Mouse (Mus musculus) limb, embryonic 10.5 days (tissue): ENCODE results near the gene Ltf. TPM values are rescaled to one million over a fixed set of nuclear protein-coding genes. Genes with fewer than 3 reads are reported as not detected.
A peak's percentile ranks its signal among the peaks of the same experiment; 100 is the strongest.

Experiments
- DNase-seq: peaks from one replicate; pipeline ENCODE4 v3.0.0-alpha.2; 2017; ENCODE audit warnings: low spot score
- H3K27ac ChIP-seq: fragments of 300-500 bp; sonication (generic); 2 replicates; pipeline ENCODE4 v1.5.1; 2016; ENCODE audit warnings: mild to moderate bottlenecking
- H3K27me3 ChIP-seq: fragments of 300-500 bp; sonication (generic); 2 replicates; pipeline ENCODE4 v1.6.1; 2016; ENCODE audit warnings: low read depth, mild to moderate bottlenecking; ENCODE audit not compliant: poor library complexity, severe bottlenecking
- H3K36me3 ChIP-seq: fragments of 300-500 bp; sonication (generic); 2 replicates; pipeline ENCODE4 v1.6.1; 2016; ENCODE audit warnings: mild to moderate bottlenecking, moderate library complexity
- H3K4me1 ChIP-seq: fragments of 300-500 bp; sonication (generic); 2 replicates; pipeline ENCODE4 v1.6.1; 2016
- H3K4me3 ChIP-seq: fragments of 300-500 bp; sonication (generic); 2 replicates; pipeline ENCODE4 v1.5.1; 2016; ENCODE audit warnings: mild to moderate bottlenecking, moderate library complexity
- H3K9me3 ChIP-seq: fragments of 300-500 bp; sonication (generic); replicated peaks from 2 replicates; pipeline ENCODE4 v1.6.1; 2016; ENCODE audit warnings: mild to moderate bottlenecking
- WGBS: fragments of 180-500 bp; shearing (Covaris S2); methylation state at CpG from one replicate; pipeline ENCODE4 v1.1.7; 2016; 5-methylcytosine and 5-hydroxymethylcytosine counted together
- polyA plus RNA-seq: library from polyadenylated mRNA; unstranded; fragments of >200 nt; fragmentation: Nextera tagmentation; extraction: Ambion mirVana; gene quantifications from 2 replicates; pipeline ENCODE4 v1.2.1, GENCODE M21; 2016

Ltf gene
- polyA plus RNA-seq, 1 experiment from 2014 or later: not detected

DNA sequence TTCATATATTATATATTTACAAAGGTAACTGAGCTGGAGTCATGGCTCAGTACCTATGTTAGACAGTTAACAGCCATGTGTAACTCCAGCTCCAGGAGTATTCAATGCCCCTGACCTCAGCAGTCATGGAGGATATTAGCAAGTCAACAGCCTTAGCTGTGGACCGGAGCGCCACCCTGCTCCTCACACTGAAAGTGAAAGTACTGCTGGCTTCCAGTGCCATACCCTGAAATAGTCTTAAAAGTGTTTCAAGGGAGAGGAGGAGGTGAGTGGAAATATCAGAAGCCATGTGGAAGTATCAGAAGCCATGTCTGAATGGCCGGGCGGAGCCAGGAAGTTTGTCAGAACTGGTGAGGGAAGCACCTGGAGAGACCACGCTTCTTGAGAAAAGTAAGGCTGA, 28.2 kb downstream of the Ltf start:
- Histone ChIP-seq H3K4me1 (no peaks in the 10 kb centered on the region), H3K27me3 (no peaks in the 10 kb centered on the region), H3K4me3 (no peak overlapping the region), H3K9me3 (no peaks in the 10 kb centered on the region), H3K36me3 (no peaks in the 10 kb centered on the region), H3K27ac (no peak overlapping the region)
- no peak for DNase-seq
- 91% methylated on average over 5 of the region's 5 CpGs for WGBS

DNA sequence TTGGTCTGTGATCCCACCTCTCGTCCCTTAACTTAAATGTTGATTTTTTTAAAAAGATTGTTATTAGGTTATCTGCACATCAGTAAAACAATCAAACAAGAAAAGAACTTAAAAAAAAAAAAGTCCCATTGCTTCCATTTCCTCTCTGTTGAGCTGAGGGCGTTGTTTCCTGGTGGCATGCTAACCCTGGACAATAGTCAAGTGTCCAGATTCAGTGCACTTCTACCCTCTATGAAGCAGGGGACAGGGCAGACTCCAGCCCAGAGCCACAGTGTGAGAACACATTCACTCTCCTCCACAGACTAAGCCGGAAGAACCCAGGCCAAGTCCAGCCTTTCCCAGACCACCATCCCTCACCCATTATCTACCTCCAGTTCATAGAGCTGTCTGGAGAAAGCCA, 29.4 kb downstream of the Ltf start:
- WGBS: 82% methylated on average over 3 of the region's 3 CpGs
- no peak for DNase-seq
- Histone ChIP-seq H3K27ac (no peak overlapping the region), H3K27me3 (no peaks in the 10 kb centered on the region), H3K4me1 (no peaks in the 10 kb centered on the region), H3K4me3 (no peak overlapping the region), H3K9me3 (no peaks in the 10 kb centered on the region), H3K36me3 (no peaks in the 10 kb centered on the region)

DNA sequence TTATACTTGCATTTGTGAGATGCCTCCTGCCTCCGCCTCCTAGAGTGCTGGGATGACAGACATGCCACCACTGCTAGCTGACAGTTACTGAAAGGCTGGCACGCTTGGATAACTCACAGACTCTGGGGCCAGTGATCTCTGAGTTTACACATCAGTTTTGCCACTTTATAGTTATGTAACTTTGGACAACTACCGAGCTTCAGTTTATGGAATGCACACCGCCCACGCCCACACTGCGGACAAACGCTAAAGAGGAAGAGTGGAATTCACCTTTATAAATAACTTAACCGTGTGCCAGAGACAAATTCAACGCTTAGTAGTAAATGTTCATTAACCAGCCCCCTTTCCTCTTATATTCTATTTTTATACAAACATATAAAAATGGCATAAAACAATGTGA, 35.9 kb downstream of the Ltf start:
- Histone ChIP-seq H3K4me1 (peaks cover 25% of the 10 kb centered on the region), H3K27ac (no peak overlapping the region), H3K27me3 (no peaks in the 10 kb centered on the region), H3K36me3 (no peaks in the 10 kb centered on the region), H3K9me3 (no peaks in the 10 kb centered on the region), H3K4me3 (no peak overlapping the region)
- no peak for DNase-seq
- WGBS: 96% methylated on average over 9 of the region's 9 CpGs

DNA sequence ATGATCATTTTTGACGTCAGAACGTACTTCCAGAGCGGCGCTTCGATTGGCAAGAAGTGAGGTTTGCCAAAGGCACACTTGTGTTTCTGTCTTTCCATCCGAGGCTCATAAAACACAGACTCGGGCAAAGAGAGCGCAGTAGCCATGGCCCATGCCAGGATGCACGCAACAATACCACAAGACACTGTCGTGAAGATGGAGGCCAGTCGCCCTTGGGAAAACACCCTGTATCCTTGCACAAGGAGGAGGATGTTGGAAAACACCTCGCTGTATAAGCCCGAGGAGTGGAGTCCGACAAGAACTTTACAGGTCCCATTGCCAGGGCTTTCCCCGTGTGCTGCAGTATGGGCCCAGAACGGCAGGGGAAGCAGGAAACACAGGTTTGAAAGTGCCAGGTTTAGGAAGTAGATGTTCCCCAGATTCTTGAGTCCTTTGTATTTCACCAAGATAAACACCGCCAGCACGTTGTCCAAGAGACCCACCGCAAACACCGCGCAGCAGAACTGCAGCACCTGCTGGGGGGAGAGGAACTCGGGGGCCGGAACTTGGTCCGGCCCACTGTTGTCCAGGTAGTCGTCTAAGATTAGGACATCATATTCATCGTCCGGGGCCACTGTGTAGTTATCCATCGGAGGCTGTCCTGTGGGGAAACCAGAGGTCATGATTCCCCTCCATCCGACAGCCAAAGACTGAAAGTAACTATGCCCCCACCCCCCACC, 36.9 kb downstream of the Ltf start:
- 85% methylated on average over 29 of the region's 29 CpGs for WGBS
- Histone ChIP-seq H3K4me3 (peak overlapping the region; percentile 32), H3K4me1 (peaks cover 25% of the 10 kb centered on the region), H3K27ac (peak overlapping the region; percentile 21; the same call in 1 of the 2 replicates), H3K27me3 (no peaks in the 10 kb centered on the region), H3K9me3 (no peaks in the 10 kb centered on the region), H3K36me3 (no peaks in the 10 kb centered on the region)
- DNase-seq: no peak

DNA sequence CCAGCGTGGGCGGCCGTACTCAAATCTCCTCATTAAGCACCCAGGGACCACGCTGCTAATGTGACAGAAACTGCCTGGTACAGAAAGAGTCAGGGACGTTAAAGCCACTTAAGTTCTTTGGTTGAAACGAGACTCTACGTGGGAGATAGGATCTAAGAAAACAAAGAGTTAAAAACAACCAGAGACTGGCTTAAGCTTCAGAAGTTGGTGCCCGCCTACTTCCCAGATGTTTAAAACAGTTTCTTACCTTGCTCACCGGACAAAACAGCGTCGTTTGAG, 37.4 kb downstream of the Ltf start:
- no peaks in the 10 kb centered on the region for H3K36me3 ChIP-seq
- H3K4me3 ChIP-seq: peak overlapping the region; percentile 32
- H3K4me1 ChIP-seq: peaks cover 25% of the 10 kb centered on the region
- H3K27ac ChIP-seq: peak overlapping the region; percentile 56; the same call in 1 of the 2 replicates
- H3K9me3 ChIP-seq: no peaks in the 10 kb centered on the region
- no peaks in the 10 kb centered on the region for H3K27me3 ChIP-seq
- no peak for DNase-seq
- WGBS: 21% methylated on average over 11 of the region's 11 CpGs

DNA sequence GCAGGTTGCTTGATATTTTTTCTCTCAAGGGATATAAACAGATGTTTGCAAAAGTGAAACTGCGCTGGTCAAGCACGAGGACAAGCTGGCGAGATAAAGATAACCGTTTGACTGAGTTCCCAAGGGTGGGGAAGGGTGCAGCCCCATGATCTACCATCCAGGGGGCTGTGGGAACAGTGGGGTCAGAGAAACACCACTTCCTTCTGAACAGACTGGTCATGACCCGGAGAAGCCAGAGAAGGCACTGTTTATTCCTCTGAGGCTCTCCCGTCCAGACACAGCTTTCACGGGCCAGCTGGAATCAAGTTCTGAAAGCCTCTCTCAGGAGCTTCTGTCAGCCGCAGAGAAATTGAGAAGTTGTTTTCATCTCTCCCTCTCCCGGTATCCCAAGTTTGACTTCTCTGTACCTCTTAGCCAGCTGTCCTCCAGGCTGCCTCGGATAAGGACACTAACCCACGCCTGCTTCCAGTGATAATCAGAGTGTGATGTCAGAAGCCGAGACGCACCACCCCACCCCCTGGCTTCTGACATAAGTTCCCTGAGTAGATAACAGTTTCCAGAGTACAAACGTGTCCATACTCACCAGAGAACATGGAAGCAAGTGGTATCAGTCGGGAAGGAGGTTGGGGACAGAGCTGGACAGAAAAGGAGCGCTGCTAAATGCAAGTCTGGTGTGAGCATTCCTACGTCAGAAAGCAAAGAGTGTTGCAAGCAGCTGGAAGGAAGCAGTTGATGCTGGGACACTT, 37.9 kb downstream of the Ltf start, which contains the start of gene Ccrl2:
TSS of gene Ccrl2 (minus strand) at position 722 of the 746 bp plus-strand sequence.
- Histone ChIP-seq H3K4me1 (peaks cover 25% of the 10 kb centered on the region), H3K9me3 (no peaks in the 10 kb centered on the region), H3K4me3 (peak within 1 kb of the TSS; percentile 32), H3K27me3 (no peaks in the 10 kb centered on the region), H3K36me3 (no peaks in the 10 kb centered on the region), H3K27ac (peak within 1 kb of the TSS; percentile 56; the same call in 1 of the 2 replicates)
- 37% methylated on average over 17 of the region's 17 CpGs for WGBS
- peak; percentile 40 for DNase-seq

DNA sequence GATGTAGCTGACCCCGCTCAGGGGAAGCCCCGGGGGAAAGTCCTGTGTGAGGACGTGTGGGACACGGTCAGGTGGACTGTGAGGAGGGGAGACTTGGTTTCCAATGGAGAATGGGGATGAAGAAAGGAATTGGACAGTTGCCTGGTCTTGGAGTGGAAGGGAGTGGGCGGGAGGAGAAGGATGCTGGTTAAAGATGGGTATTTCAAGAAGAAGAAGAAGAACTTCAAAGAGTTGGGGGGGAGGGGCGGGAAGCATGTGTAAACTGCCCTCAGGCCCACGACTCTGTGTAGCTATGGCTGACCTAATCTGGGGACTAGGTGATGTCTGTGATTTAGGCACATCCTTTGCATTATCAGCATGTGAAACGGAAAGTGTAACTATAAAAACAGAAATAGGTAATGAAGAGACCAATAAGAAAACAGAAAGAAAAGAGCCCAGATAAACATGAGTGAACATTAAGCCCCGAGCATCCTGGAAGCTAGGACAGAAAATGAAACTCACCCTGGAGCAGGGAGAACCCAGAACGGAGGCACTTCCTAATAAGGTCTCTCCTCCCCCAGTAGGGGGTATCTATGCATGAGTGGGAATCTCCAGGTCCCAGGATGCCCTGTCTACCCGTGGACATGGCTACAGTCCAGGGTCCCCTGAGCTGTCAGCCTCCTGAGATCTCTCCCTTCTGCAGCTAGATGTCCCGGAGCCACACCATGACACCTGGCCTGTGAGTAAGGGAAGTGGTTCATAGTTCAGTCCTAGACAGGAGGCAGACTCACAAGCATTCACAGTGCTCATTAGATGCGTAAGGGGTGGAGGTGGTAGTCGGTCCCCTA, 38.7 kb downstream of the Ltf start:
- H3K36me3 ChIP-seq: no peaks in the 10 kb centered on the region
- no peak overlapping the region; the same call in 1 of the 2 replicates for H3K4me3 ChIP-seq
- no peaks in the 10 kb centered on the region for H3K9me3 ChIP-seq
- H3K27ac ChIP-seq: no peak overlapping the region
- no peak for DNase-seq
- H3K4me1 ChIP-seq: peaks cover 25% of the 10 kb centered on the region
- WGBS: 66% methylated on average over 14 of the region's 14 CpGs
- no peaks in the 10 kb centered on the region for H3K27me3 ChIP-seq

DNA sequence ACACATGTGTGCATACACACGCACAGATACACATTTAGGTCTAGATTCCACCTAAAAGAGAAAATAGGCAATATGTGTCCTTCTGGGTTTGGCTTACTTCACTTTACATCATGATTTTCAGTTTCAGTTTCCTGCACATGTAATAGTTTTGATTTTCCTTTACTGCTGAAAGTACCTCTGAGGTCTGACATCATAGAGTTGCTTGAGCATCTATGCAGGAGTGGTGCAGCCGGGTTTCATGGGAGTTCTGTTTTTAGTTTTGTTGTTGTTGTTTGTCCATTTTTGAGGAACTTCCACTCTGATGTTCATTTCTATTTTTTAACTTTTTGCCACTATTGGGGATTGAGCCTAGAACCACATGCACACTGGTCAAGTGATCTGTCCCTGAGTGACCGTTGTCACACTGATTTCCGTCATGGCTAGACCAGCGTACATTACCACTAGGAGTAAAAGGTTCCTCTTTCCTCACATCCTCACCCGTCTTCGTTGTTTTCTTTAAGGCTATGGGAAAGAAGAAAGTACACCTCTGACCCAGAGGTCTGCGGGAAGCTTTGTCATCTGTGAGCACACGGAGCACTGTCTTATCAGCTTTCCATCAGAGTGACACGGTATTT, 40.0 kb downstream of the Ltf start:
- 71% methylated on average over 10 of the region's 10 CpGs for WGBS
- peaks cover 27% of the 10 kb centered on the region for H3K4me1 ChIP-seq
- no peaks in the 10 kb centered on the region for H3K27me3 ChIP-seq
- H3K4me3 ChIP-seq: no peak overlapping the region
- DNase-seq: no peak
- no peaks in the 10 kb centered on the region for H3K36me3 ChIP-seq
- no peaks in the 10 kb centered on the region for H3K9me3 ChIP-seq
- H3K27ac ChIP-seq: no peak overlapping the region

DNA sequence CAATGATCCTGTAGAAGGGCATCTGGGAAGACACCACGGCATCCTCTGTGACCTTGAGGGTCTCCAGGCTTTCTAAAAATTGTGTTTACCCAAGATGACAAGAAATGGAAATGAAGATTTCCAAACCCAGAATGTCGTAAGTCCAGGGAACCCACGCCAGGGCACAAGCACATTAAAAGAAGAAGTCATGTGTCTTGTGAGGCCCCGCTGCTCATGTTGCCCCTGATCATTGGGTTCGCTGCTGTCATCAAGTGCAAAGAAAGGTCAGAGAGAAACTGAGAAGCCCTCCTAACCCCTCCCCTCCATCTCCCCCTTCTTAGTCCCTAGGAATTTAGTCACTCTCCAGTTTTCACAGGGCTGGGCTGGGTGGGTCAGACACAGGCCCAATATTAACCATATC, 43.8 kb downstream of the Ltf start:
- H3K4me3 ChIP-seq: no peak overlapping the region
- DNase-seq: no peak
- H3K27me3 ChIP-seq: no peaks in the 10 kb centered on the region
- no peaks in the 10 kb centered on the region for H3K36me3 ChIP-seq
- no peaks in the 10 kb centered on the region for H3K9me3 ChIP-seq
- WGBS: 83% methylated on average over 5 of the region's 5 CpGs
- H3K4me1 ChIP-seq: 0 out of 2 replicates have a peak, but pooled peaks cover 3% of the 10 kb centered on the region
- no peak overlapping the region for H3K27ac ChIP-seq

DNA sequence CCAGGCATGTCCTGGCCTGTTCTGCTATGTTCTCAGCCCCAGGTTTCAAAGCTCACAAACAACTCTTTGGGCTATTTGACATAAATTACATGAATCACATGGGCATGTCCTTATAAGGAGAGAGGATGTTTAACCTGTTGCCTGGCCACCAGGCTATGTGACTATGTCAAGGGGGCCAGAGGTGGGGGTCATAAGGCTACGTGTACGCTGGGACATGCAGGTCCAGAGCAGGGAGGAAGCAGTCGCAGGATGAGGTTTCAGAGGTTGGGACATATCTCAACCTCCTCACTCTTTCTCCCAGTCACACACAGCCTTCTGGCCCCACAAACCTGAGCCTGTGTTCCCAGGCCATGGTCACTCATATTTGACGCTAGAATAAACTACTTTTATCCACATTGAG, 48.0 kb downstream of the Ltf start:
- no peak for DNase-seq
- Histone ChIP-seq H3K4me3 (no peak overlapping the region), H3K36me3 (no peaks in the 10 kb centered on the region), H3K4me1 (peaks cover 33% of the 10 kb centered on the region), H3K9me3 (no peaks in the 10 kb centered on the region), H3K27me3 (no peaks in the 10 kb centered on the region), H3K27ac (no peak overlapping the region)
- 88% methylated on average over 4 of the region's 4 CpGs for WGBS

DNA sequence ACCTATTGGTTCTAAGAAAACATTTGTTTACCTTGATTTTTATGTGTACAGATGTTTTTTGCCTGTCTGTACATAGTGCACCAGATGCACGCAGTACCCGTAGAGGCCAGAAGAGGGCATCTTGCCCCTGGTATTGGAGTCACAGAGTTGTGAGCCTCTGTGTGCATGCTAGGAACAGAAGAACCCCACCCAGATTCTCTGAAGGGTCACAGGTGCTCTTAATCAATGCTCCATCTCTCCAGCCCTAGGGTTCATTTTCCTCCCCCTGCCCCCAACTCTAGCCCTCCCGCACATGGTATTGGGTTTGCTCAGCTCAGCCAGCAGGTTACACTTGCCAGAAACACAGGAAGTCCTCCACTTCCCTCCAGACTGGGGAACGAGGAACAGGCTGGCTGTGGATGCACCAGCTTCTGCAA, 51.5 kb downstream of the Ltf start:
- Histone ChIP-seq H3K27ac (no peak overlapping the region), H3K4me3 (no peak overlapping the region), H3K36me3 (no peaks in the 10 kb centered on the region), H3K9me3 (no peaks in the 10 kb centered on the region; the same call in 1 of the 2 replicates), H3K27me3 (no peaks in the 10 kb centered on the region), H3K4me1 (peaks cover 33% of the 10 kb centered on the region)
- 23% methylated on average over 4 of the region's 4 CpGs for WGBS
- DNase-seq: peak; percentile 80

DNA sequence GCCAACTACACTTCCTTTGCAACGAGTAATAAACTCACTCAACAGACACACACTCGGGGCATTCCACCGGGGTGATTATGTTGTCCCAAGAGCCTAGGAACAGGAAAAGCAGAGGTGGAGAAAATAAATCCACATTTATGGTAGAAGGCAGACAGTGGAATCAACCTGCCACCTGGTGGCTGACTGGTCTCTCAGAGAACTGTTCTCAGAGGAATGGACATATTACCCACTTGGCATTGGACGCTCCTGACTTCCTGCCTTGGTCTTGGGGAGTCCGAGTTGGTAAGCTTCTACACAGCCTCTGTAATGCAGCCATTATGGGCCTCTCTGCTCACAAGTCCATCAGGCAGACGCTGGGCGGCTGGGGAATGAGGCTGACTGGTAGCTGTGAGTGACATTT, 53.1 kb downstream of the Ltf start:
- H3K27me3 ChIP-seq: no peaks in the 10 kb centered on the region
- no peaks in the 10 kb centered on the region for H3K36me3 ChIP-seq
- no peak overlapping the region for H3K4me3 ChIP-seq
- no peaks in the 10 kb centered on the region; the same call in 1 of the 2 replicates for H3K9me3 ChIP-seq
- DNase-seq: no peak
- no peak overlapping the region for H3K27ac ChIP-seq
- peaks cover 33% of the 10 kb centered on the region for H3K4me1 ChIP-seq
- WGBS: 69% methylated on average over 7 of the region's 7 CpGs
